Mouse (Mus musculus): ENCODE measurements around the gene H2-Ab1. TPM values are rescaled to one million over a fixed set of nuclear protein-coding genes. Genes with fewer than 3 reads are reported as not detected.
"Not testable (repeated sequence)": the region's sequence is repeated elsewhere in the genome, so short reads cannot be mapped to it uniquely, and the experiment has no call there.

The H2-Ab1 gene
- total RNA-seq (2021), result 1 to 10 TPM in 1 of 2 experiments, under 1 TPM in 1; 0.80 to 1.2 TPM

GRCm38 (mm10) chr17:34257594-34258375 lies at the start of gene H2-Ab1:
Gene H2-Ab1, plus strand, starts transcription at chr17:34257689.
- DNase-seq, result peak; percentile 60
- intact Hi-C loops (cut with DNase I), result no loop called here

GRCm38 (mm10) chr17:34207866-34208265 lies 49.6 kb upstream of the H2-Ab1 start:
- intact Hi-C loops (cut with DNase I), result no loop called here
- DNase-seq, result no peak

- intact Hi-C loops (cut with DNase I), result no loop called here
- DNase-seq, result no peak
Observed at GRCm38 (mm10) chr17:34208421-34208820, 49.1 kb upstream of the H2-Ab1 start.

- DNase-seq, result no peak
- intact Hi-C loops (cut with DNase I), result no loop called here
Observed at GRCm38 (mm10) chr17:34209680-34210079, 47.8 kb upstream of the H2-Ab1 start.

GRCm38 (mm10) chr17:34210599-34210998 lies 46.9 kb upstream of the H2-Ab1 start:
- intact Hi-C loops (cut with DNase I), result no loop called here

GRCm38 (mm10) chr17:34211746-34212365 lies 45.6 kb upstream of the H2-Ab1 start:
- intact Hi-C loops (cut with DNase I), result no loop called here
- DNase-seq, result no peak

More at GRCm38 (mm10) chr17:34210599-34210998, 46.9 kb upstream of the H2-Ab1 start:
- DNase-seq, result no peak

GRCm38 (mm10) chr17:34213936-34214335 lies 43.6 kb upstream of the H2-Ab1 start:
- intact Hi-C loops (cut with DNase I), result no loop called here
- DNase-seq, result no peak

- DNase-seq, result no peak
- intact Hi-C loops (cut with DNase I), result no loop called here
Observed at GRCm38 (mm10) chr17:34215176-34215575, 42.3 kb upstream of the H2-Ab1 start.

- intact Hi-C loops (cut with DNase I), result no loop called here
- DNase-seq, result no peak
Observed at GRCm38 (mm10) chr17:34217216-34217928, 40.1 kb upstream of the H2-Ab1 start.

GRCm38 (mm10) chr17:34217986-34218385 lies 39.5 kb upstream of the H2-Ab1 start:
- no peak for DNase-seq
- intact Hi-C loops (cut with DNase I), result no loop called here

GRCm38 (mm10) chr17:34218675-34219074 lies 38.8 kb upstream of the H2-Ab1 start:
- peak; percentile 64 for DNase-seq
- intact Hi-C loops (cut with DNase I), result no loop called here

- DNase-seq, result peak; percentile 66
- intact Hi-C loops (cut with DNase I), result not testable (repeated sequence)
Observed at GRCm38 (mm10) chr17:34219096-34219495, 38.4 kb upstream of the H2-Ab1 start.

- intact Hi-C loops (cut with DNase I); DNase-seq: not testable (repeated sequence)
Observed at GRCm38 (mm10) chr17:34219801-34220200, 37.7 kb upstream of the H2-Ab1 start.

- DNase-seq; intact Hi-C loops (cut with DNase I): not testable (repeated sequence)
Observed at GRCm38 (mm10) chr17:34220401-34220800, 37.1 kb upstream of the H2-Ab1 start.

- intact Hi-C loops (cut with DNase I), result no loop called here
- no peak for DNase-seq
Observed at GRCm38 (mm10) chr17:34224816-34225215, 32.7 kb upstream of the H2-Ab1 start.

GRCm38 (mm10) chr17:34225426-34225825 lies 32.1 kb upstream of the H2-Ab1 start:
- intact Hi-C loops (cut with DNase I), result no loop called here
- no peak for DNase-seq

- intact Hi-C loops (cut with DNase I); DNase-seq: not testable (repeated sequence)
Observed at GRCm38 (mm10) chr17:34225911-34226310, 31.6 kb upstream of the H2-Ab1 start.

- DNase-seq; intact Hi-C loops (cut with DNase I): not testable (repeated sequence)
Observed at GRCm38 (mm10) chr17:34230971-34231370, 26.5 kb upstream of the H2-Ab1 start.

- DNase-seq; intact Hi-C loops (cut with DNase I): not testable (repeated sequence)
Observed at GRCm38 (mm10) chr17:34232021-34232420, 25.5 kb upstream of the H2-Ab1 start.

- DNase-seq, result peak; percentile 67
- intact Hi-C loops (cut with DNase I), result loop anchor here (5.0 kb wide), 1 partner anchor 63 kb away; no protein-coding TSS in a partner anchor
Observed at GRCm38 (mm10) chr17:34234926-34235325, 22.6 kb upstream of the H2-Ab1 start.

GRCm38 (mm10) chr17:34236691-34237090 lies 20.8 kb upstream of the H2-Ab1 start:
- DNase-seq, result no peak

More at GRCm38 (mm10) chr17:34236691-34237090, 20.8 kb upstream of the H2-Ab1 start:
- intact Hi-C loops (cut with DNase I), result loop anchor here (5.0 kb wide), 1 partner anchor 64 kb away; no protein-coding TSS in a partner anchor

Measured in left cerebral cortex, postnatal 4 days (tissue).